Mouse (Mus musculus): ENCODE data around the gene Rbfox2. TPM values are rescaled to one million over a fixed set of nuclear protein-coding genes. Genes with fewer than 3 reads are reported as not detected.
A peak's percentile ranks its signal among the peaks of the same experiment; 100 is the strongest.

Rbfox2 gene
- polyA plus RNA-seq, 1 experiment from 2014 or later, result 57.8 TPM

DNA sequence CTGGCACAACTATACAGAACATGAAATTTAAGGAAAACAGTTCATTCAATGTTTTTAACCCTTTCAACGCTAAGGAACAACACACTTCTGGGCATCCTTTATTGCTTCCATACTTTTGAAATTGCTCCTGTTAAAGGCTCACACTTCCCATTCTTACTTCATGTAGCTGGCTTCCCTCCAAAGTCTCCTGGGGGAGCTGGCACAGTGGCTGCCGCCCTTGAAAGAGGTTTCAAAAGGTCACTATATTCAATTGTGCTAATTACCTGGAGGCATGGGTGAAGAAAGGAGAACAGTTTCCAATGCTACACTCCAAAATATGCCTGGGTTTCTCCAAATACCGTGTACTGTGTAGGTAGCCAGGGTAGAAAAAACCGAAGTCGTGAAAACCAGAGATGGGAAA lies 124.0 kb downstream of the Rbfox2 start:
- Histone ChIP-seq H3K4me2 (no peak overlapping the region), H3K9ac (no peak overlapping the region), H3K36me3 (no peaks in the 10 kb centered on the region), H3K9me3 (no peaks in the 10 kb centered on the region), H3K27me3 (no peaks in the 10 kb centered on the region), H3K4me3 (no peak overlapping the region), H3K4me1 (peaks cover 30% of the 10 kb centered on the region), H3K27ac (peak overlapping the region; percentile 69)
- WGBS, result 54% methylated on average over 5 of the region's 5 CpGs
- no peak for ATAC-seq (ENCODE audit: insufficient number of reproducible peaks, insufficient read depth, low FRiP score, low TSS enrichment, low read depth)

- WGBS, result 78% methylated on average over 5 of the region's 5 CpGs
- Histone ChIP-seq H3K4me1 (peaks cover 23% of the 10 kb centered on the region; the same call in 1 of the 2 replicates), H3K27ac (no peak overlapping the region), H3K4me2 (no peak overlapping the region), H3K9ac (no peak overlapping the region), H3K9me3 (no peaks in the 10 kb centered on the region), H3K4me3 (no peak overlapping the region), H3K27me3 (no peaks in the 10 kb centered on the region), H3K36me3 (no peaks in the 10 kb centered on the region)
- ATAC-seq (ENCODE audit: insufficient number of reproducible peaks, insufficient read depth, low FRiP score, low TSS enrichment, low read depth), result no peak
Observed at GRCm38 (mm10) chr15:77174018-77174417, 132.8 kb downstream of the Rbfox2 start.

DNA sequence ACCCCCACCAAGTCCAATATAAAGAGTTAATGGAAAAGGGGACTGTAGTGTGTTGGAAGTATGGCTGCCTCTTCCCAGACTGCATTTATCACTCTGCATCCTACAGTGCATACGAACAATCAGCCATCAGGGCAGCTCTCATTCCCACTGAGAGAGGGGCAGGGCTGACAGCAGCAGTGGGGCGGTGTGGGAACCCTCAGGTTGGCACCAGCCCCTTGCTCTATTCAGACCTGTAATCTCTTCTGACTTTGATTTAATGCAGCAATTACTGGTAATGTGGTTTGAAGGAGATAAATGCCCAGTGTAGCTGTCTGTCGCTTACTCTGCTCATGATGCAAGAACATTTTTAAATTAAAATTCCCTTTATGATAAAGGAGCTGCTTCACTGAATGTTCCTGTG lies 134.4 kb downstream of the Rbfox2 start:
- no peak overlapping the region for H3K4me2 ChIP-seq
- no peaks in the 10 kb centered on the region for H3K9me3 ChIP-seq
- H3K27ac ChIP-seq, result no peak overlapping the region
- ATAC-seq (ENCODE audit: insufficient number of reproducible peaks, insufficient read depth, low FRiP score, low TSS enrichment, low read depth), result no peak
- no peak overlapping the region for H3K9ac ChIP-seq
- 65% methylated on average over 3 of the region's 3 CpGs for WGBS
- no peak overlapping the region for H3K4me3 ChIP-seq
- H3K27me3 ChIP-seq, result no peaks in the 10 kb centered on the region
- no peaks in the 10 kb centered on the region for H3K36me3 ChIP-seq
- peaks cover 22% of the 10 kb centered on the region; the same call in 1 of the 2 replicates for H3K4me1 ChIP-seq

DNA sequence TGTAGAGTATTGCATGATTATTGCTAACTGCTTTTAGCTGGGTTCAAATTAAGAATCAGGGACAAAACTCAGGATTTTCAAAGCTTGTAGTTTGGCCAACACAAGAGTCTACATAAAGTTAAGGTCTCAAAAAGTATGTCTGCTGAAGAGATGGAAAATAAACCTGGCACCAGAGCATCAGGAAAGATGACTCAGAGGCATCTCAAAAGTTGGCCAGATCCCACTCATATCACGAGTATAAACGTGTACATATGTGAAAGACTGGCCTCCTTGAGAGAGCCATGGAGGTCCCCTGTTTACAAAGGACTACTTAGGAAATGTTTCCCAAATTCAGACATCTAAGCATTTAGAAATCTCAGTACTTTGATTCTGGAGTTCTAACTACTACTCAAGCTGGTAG lies 138.0 kb downstream of the Rbfox2 start:
- Histone ChIP-seq H3K4me2 (no peak overlapping the region), H3K27ac (no peak overlapping the region), H3K27me3 (no peaks in the 10 kb centered on the region), H3K4me1 (peaks cover 19% of the 10 kb centered on the region), H3K4me3 (no peak overlapping the region), H3K36me3 (no peaks in the 10 kb centered on the region), H3K9me3 (no peaks in the 10 kb centered on the region), H3K9ac (no peak overlapping the region)
- WGBS, result 88% methylated on average over 2 of the region's 2 CpGs
- no peak for ATAC-seq (ENCODE audit: insufficient number of reproducible peaks, insufficient read depth, low FRiP score, low TSS enrichment, low read depth)

DNA sequence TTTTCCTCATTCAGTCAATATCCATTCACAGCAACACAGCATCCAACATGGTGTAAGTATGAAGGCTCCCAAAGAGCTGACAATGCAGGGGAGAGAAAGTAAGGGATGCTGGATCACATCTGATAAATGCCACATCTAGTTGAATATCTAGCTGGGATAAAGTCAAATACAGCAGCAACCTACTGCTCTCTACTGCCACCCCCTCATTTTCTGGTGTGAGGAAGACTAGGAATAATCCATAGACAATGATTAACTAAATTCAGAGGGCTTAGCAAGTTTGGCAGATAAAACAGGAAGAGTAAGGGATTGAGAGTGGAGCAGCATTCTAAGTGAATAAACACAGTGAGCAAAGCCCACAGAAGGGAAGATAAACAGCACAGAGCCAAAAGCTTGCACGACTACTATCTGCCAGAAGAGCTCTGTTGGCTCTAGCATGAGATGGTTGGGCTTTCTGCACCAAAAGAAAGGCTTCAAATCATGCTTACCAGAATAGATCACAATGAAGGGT lies 140.5 kb downstream of the Rbfox2 start:
- Histone ChIP-seq H3K4me1 (peaks cover 33% of the 10 kb centered on the region), H3K27me3 (no peaks in the 10 kb centered on the region), H3K4me3 (no peak overlapping the region), H3K9ac (no peak overlapping the region), H3K4me2 (no peak overlapping the region), H3K9me3 (no peaks in the 10 kb centered on the region), H3K27ac (no peak overlapping the region), H3K36me3 (no peaks in the 10 kb centered on the region)
- WGBS, result 72% methylated on average over 1 of the region's 1 CpGs
- ATAC-seq (ENCODE audit: insufficient number of reproducible peaks, insufficient read depth, low FRiP score, low TSS enrichment, low read depth), result no peak

- peaks cover 36% of the 10 kb centered on the region for H3K4me1 ChIP-seq
- ATAC-seq (ENCODE audit: insufficient number of reproducible peaks, insufficient read depth, low FRiP score, low TSS enrichment, low read depth), result peak; percentile 52; the same call in 1 of the 2 replicates
- H3K27ac ChIP-seq, result 0 out of 2 replicates have a peak overlapping the region, but pooled peaks have one; percentile 8
Observed at GRCm38 (mm10) chr15:77163336-77163735, 143.5 kb downstream of the Rbfox2 start.

DNA sequence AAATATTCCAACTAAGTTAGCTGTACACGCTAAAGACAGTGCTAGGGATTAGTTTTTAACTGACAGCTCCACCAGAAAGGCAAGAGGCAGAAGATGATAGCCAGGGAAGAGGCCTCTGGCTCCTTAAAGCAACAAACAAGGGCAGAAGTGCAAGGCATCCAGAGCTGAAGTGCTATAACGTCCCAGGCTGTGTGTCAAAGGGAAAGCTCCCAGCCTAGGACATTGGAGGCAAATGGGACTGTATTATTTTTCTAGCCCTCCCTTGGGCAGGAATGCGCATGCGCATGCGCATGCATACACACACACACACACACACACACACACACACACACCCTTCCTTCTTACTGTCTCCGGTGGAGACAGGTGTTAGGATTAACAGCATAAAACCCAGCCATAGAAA lies 143.9 kb downstream of the Rbfox2 start:
- WGBS, result 70% methylated on average over 6 of the region's 6 CpGs
- H3K9ac ChIP-seq, result no peak overlapping the region
- no peaks in the 10 kb centered on the region for H3K36me3 ChIP-seq
- ATAC-seq (ENCODE audit: insufficient number of reproducible peaks, insufficient read depth, low FRiP score, low TSS enrichment, low read depth), result no peak
- H3K4me2 ChIP-seq, result no peak overlapping the region
- H3K4me3 ChIP-seq, result no peak overlapping the region
- no peaks in the 10 kb centered on the region for H3K9me3 ChIP-seq
- no peaks in the 10 kb centered on the region for H3K27me3 ChIP-seq
- peaks cover 36% of the 10 kb centered on the region for H3K4me1 ChIP-seq
- H3K27ac ChIP-seq, result no peak overlapping the region

More at GRCm38 (mm10) chr15:77163336-77163735, 143.5 kb downstream of the Rbfox2 start:
- WGBS, result 27% methylated on average over 6 of the region's 6 CpGs
- Histone ChIP-seq H3K9me3 (no peaks in the 10 kb centered on the region), H3K9ac (no peak overlapping the region), H3K27me3 (no peaks in the 10 kb centered on the region), H3K36me3 (no peaks in the 10 kb centered on the region), H3K4me3 (no peak overlapping the region), H3K4me2 (no peak overlapping the region)

DNA sequence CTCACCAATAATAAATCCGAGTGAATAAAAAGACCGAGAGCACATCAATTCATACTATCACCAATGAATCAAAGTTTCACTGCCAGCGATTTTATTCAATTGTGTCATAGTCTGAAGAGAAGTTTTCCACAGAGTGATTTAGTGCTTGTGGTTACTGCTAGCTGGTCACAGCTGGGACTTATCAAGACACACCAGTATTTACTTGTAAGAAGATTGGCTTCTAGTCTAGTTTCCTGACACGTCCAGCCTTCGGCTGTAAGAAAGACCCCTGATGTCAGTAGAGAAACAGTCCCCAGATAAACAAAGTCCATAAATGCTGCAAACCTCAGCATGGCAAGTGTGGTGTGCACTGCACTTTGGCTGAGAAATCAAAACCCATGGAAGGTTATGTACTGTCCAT lies 145.4 kb downstream of the Rbfox2 start:
- no peak for ATAC-seq (ENCODE audit: insufficient number of reproducible peaks, insufficient read depth, low FRiP score, low TSS enrichment, low read depth)
- Histone ChIP-seq H3K9ac (no peak overlapping the region; the same call in 1 of the 2 replicates), H3K4me2 (no peak overlapping the region)

GRCm38 (mm10) chr15:77160848-77161247 lies 146.0 kb downstream of the Rbfox2 start:
- Histone ChIP-seq H3K9me3 (no peaks in the 10 kb centered on the region), H3K36me3 (no peaks in the 10 kb centered on the region), H3K4me2 (no peak overlapping the region), H3K9ac (no peak overlapping the region), H3K27ac (no peak overlapping the region), H3K4me3 (no peak overlapping the region), H3K4me1 (peaks cover 50% of the 10 kb centered on the region), H3K27me3 (no peaks in the 10 kb centered on the region)
- ATAC-seq (ENCODE audit: insufficient number of reproducible peaks, insufficient read depth, low FRiP score, low TSS enrichment, low read depth), result no peak
- 92% methylated on average over 4 of the region's 4 CpGs for WGBS

More for the DNA sequence above, 145.4 kb downstream of the Rbfox2 start:
- no peaks in the 10 kb centered on the region for H3K36me3 ChIP-seq
- no peaks in the 10 kb centered on the region for H3K9me3 ChIP-seq
- no peak overlapping the region for H3K4me3 ChIP-seq
- H3K27ac ChIP-seq, result peak overlapping the region; percentile 45; the same call in 1 of the 2 replicates
- WGBS, result 42% methylated on average over 5 of the region's 5 CpGs
- H3K4me1 ChIP-seq, result peaks cover 45% of the 10 kb centered on the region
- H3K27me3 ChIP-seq, result no peaks in the 10 kb centered on the region

DNA sequence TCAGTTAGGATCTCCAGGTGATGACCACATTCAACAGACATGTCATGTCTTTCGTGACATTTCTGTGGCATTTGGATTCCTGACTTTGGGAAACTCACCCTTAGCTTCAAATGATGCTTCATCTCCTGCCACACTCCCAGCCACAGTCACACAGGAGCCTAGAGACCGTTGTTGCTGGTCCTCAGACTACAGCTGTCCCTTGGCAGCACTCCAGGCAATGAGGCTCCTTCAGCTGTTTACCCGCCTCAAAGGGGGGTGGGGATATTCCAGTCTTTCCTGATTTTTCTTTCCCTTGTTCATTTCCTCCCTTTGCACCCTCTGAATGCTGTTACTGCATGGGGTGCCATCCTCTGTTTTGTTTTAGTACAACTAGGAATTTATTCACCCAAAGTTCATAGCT lies 150.3 kb downstream of the Rbfox2 start:
- Histone ChIP-seq H3K36me3 (no peaks in the 10 kb centered on the region), H3K27me3 (no peaks in the 10 kb centered on the region), H3K9me3 (no peaks in the 10 kb centered on the region), H3K4me1 (peaks cover 38% of the 10 kb centered on the region), H3K9ac (no peak overlapping the region; the same call in 1 of the 2 replicates), H3K27ac (no peak overlapping the region), H3K4me2 (no peak overlapping the region), H3K4me3 (no peak overlapping the region)
- no peak for ATAC-seq (ENCODE audit: insufficient number of reproducible peaks, insufficient read depth, low FRiP score, low TSS enrichment, low read depth)
- WGBS, result 42% methylated on average over 3 of the region's 3 CpGs

GRCm38 (mm10) chr15:77154248-77154785 lies 152.5 kb downstream of the Rbfox2 start:
- Histone ChIP-seq H3K27me3 (no peaks in the 10 kb centered on the region), H3K9ac (no peak overlapping the region), H3K27ac (peak overlapping the region; percentile 92), H3K36me3 (no peaks in the 10 kb centered on the region), H3K4me1 (peaks cover 55% of the 10 kb centered on the region), H3K4me2 (peak overlapping the region; percentile 72), H3K9me3 (no peaks in the 10 kb centered on the region), H3K4me3 (no peak overlapping the region)
- ATAC-seq (ENCODE audit: insufficient number of reproducible peaks, insufficient read depth, low FRiP score, low TSS enrichment, low read depth), result no peak
- 64% methylated on average over 10 of the region's 10 CpGs for WGBS

GRCm38 (mm10) chr15:77153625-77154024 lies 153.2 kb downstream of the Rbfox2 start:
- peak; percentile 87 for ATAC-seq (ENCODE audit: insufficient number of reproducible peaks, insufficient read depth, low FRiP score, low TSS enrichment, low read depth)
- Histone ChIP-seq H3K27me3 (no peaks in the 10 kb centered on the region), H3K4me3 (peak overlapping the region; percentile 58), H3K27ac (peak overlapping the region; percentile 92), H3K9ac (peak overlapping the region; percentile 80), H3K4me2 (peak overlapping the region; percentile 72), H3K9me3 (no peaks in the 10 kb centered on the region), H3K4me1 (peaks cover 62% of the 10 kb centered on the region), H3K36me3 (no peaks in the 10 kb centered on the region)
- 2% methylated on average over 12 of the region's 12 CpGs for WGBS
